Mouse (Mus musculus): Measurements from ENCODE around the gene Kcnk1. TPM values are rescaled to one million over a fixed set of nuclear protein-coding genes. Genes with fewer than 3 reads are reported as not detected.

The Kcnk1 gene
- total RNA-seq, 2 experiments from 2014 or later = not detected

- ATAC-seq (replicated peaks; ENCODE audit: low FRiP score, poor library complexity, severe bottlenecking) = no peak
These were observed 37.8 kb downstream of the Kcnk1 start for GRCm38 (mm10) chr8:126032776-126033175.

DNA sequence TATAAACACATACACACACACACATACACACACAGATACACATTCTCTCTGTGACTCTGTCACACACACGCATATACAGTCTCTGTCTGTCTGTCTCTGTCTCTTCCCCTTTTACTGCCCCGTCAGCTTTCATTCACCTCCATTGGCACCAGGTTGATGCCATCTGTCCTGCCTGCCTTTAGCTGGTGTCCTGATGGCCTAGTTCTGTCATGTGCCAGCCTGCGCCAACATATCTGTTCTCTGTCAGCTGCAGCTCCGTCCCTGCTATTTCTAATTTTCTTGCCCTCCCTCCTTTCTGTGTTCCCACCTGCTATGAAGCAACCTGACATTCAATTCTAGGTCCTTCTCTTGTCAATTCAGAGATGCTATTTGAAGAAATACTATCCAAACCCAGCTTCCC, 40.1 kb downstream of the Kcnk1 start:
- no peak for ATAC-seq (replicated peaks; ENCODE audit: low FRiP score, poor library complexity, severe bottlenecking)

- ATAC-seq (replicated peaks; ENCODE audit: low FRiP score, poor library complexity, severe bottlenecking) = no peak
These were observed 41.4 kb downstream of the Kcnk1 start for GRCm38 (mm10) chr8:126036340-126036739.

DNA sequence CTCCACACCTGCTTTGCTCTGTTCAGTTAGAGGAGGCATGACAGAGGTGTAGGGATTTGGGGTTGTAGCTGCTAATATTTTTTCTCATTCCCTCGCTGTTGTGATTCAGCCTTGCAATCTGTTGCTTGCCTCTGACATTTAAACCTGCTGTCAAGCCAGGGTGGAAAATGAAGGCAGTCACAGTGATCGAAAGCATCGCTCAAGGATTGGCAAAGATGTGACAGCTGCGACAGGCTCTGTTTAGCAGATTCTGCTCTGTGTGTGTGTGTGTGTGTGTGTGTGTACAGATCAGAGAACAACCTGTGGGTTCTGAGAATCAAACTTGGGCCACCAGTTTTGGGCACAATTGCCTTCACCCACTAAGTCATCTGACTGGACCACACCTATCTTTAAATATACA, 50.8 kb downstream of the Kcnk1 start:
- ATAC-seq (replicated peaks; ENCODE audit: low FRiP score, poor library complexity, severe bottlenecking) = no peak

GRCm38 (mm10) chr8:126053911-126054310, 58.9 kb downstream of the Kcnk1 start:
- ATAC-seq (replicated peaks; ENCODE audit: low FRiP score, poor library complexity, severe bottlenecking) = no peak

DNA sequence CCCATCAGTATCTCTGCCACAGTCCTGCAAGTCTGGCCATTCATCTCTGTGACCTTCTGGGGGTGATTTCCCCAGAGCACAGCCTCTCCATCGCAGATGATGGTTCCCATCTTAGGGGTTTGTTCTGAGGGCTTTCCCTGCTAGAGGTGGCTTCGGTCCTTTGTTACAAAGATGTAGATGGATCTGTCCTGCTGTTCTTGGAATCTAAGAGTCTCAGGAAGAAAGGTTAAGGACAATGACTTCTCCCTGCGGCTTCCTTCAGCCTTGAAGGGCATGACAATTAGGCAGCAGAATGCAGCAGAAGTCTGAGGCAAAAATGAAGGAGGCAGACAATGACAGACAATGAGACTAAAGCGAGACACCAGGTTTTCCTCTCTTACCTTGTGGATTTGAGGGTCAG, 63.9 kb downstream of the Kcnk1 start:
- no peak for ATAC-seq (replicated peaks; ENCODE audit: low FRiP score, poor library complexity, severe bottlenecking)

DNA sequence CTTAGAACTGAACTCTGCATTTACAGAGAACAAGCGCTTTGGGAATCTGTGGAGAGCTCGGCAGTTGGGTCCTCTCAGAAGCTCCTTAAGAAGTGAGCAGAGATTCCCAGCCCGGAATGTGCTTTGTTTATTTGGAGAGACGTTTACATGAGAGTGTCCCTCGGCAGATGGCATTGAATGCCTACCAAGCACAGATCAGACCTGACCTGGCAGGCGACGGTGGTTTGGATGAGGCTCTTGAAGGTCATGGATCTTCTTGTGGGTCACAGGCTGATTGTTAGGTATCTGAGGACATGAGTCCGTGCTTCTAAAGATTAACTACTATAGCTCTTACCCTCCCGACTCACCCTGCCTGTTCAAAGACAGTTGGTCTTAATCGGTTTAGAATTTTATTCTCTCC, 67.9 kb downstream of the Kcnk1 start:
- no peak for ATAC-seq (replicated peaks; ENCODE audit: low FRiP score, poor library complexity, severe bottlenecking)

DNA sequence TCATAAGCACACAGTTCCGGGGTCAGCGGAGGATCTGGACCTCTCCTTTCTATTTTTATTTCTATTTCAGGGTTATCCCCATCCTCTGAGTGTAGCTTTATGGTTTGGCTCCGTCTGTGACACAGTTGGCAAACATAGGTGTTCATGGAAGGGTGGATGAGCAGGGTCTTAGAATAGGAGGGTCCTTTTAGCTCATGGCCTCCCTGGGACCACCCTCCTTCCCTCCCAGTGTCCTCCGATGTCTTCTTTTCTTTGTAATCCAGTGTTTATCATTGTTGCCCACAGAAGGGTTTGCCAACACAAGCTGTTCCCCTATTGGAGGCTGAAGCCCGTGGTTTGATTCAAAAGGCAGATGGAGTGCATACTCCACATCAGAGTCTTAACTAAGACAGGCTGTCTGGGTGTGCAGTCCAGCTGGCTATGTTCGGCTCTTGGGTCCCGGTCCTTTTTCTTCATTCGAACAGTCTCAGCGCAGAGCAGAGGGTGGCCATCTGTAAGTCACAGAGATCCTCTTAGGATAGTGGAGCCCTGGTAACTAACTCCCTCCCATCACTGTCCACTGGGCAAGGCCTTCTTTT, 69.0 kb downstream of the Kcnk1 start:
- no peak for ATAC-seq (replicated peaks; ENCODE audit: low FRiP score, poor library complexity, severe bottlenecking)

DNA sequence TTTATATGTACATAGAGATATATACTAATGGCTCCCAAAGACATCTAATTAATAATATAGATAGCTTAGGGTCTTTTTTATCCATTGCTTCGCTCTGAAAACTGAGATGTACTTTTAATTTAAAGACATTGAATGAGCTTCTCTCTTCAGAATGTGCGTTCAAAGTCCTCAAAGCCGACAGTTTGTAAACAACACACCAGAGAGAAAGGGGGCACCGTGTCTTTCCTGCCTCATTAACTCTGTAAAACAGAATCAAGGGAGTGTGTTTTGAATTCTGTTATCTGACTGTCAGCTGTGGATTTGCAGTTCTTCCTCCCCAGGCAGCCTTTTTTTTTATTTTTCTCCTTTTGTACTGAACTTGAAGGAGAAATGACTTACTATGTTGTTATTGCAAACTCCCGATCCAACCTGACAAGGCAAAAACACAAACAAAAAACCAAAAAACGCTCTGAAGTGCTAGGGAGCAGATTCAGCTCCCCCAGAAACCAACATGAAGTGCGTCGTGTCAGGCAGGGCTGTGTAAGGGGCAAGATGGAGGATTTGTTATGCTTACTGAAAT, 69.7 kb downstream of the Kcnk1 start:
- no peak for ATAC-seq (replicated peaks; ENCODE audit: low FRiP score, poor library complexity, severe bottlenecking)

- no peak for ATAC-seq (replicated peaks; ENCODE audit: low FRiP score, poor library complexity, severe bottlenecking)
These were observed 72.3 kb downstream of the Kcnk1 start for GRCm38 (mm10) chr8:126067306-126067705.

DNA sequence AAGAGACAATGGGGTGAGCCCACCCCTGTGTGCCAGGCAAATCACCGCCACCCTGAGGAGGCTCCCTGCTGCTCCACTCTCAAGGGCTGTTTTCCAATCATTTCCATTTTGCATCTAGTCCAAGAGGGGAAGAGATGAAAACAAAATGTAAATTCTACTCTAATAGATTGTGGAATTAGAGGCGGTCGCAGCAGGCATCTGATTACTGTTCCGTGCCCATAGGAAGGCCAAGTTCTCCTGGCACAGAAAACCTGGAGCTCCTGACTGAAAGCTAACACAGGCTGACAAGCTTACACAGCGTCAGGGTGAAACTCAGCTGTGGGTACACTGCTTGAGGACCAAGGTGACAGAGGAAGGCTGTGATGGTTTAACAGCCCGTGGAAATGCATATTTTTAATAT, 73.2 kb downstream of the Kcnk1 start:
- ATAC-seq (replicated peaks; ENCODE audit: low FRiP score, poor library complexity, severe bottlenecking) = no peak

GRCm38 (mm10) chr8:126072678-126073077, 77.7 kb downstream of the Kcnk1 start:
- no peak for ATAC-seq (replicated peaks; ENCODE audit: low FRiP score, poor library complexity, severe bottlenecking)

GRCm38 (mm10) chr8:126073141-126073740, 78.3 kb downstream of the Kcnk1 start:
- no peak for ATAC-seq (replicated peaks; ENCODE audit: low FRiP score, poor library complexity, severe bottlenecking)

DNA sequence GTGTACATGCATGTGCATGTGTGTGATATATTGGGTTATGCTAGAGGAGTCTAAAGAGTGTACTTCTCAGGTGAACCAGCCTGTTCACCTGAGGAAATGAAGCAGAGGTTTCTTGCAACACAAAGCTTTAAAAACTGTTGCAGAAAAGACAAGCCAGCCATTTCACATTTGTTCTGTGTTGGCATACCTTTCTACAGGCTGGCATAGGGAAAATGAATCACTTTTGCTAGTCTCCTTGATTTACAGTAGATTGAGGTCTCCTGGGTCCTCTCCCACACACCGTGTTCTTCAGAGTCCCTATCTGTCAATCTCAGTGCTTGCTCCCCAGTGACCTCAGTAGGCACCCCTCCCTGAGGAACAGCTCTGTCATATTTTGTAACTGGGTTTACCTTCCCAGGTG, 79.1 kb downstream of the Kcnk1 start:
- no peak for ATAC-seq (replicated peaks; ENCODE audit: low FRiP score, poor library complexity, severe bottlenecking)

DNA sequence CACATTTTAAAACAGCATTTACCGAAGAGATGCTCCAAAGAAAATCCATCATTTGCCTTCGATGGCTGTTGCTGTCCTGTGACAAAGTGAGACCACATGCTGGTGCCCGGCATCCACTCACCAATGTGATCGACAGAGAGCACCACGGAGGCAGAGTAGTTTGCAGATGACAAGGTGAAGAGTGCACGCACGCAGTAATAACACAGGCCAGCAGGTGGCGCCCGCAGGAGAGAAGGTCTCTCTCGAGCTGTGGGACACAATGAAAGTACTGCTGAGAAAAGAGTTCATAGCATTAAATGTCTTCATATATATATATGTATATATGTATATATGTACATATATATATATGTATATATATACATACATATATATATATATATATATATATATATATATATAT, 80.4 kb downstream of the Kcnk1 start:
- 0 out of 2 replicates have a peak, but pooled peaks have one; percentile 60 for ATAC-seq (replicated peaks; ENCODE audit: low FRiP score, poor library complexity, severe bottlenecking)

Other genes starting within 250 kb of the Kcnk1 start
- not detected in 2 replicates for gene Pcnx2, start 96.9 kb upstream of the Kcnk1 start, total RNA-seq (2015; ENCODE audit: low replicate concordance)
- not detected in 2 replicates for gene Pcnx2, start 96.9 kb upstream of the Kcnk1 start, total RNA-seq (2017; ENCODE audit: low replicate concordance)
- gene Map3k21, start 84.7 kb upstream of the Kcnk1 start, total RNA-seq (2015; ENCODE audit: low replicate concordance) = not detected in 2 replicates
- not detected in 2 replicates for gene Map3k21, start 84.7 kb upstream of the Kcnk1 start, total RNA-seq (2017; ENCODE audit: low replicate concordance)

All from erythroblast, adult 5-6 weeks (primary cell).